8 mouse cellular contexts compared by ENCODE assay signal in genomic region chrX:71815631-71816345, GRCm38 (mm10). TPM values are rescaled to one million over a fixed set of nuclear protein-coding genes. Genes with fewer than 3 reads are reported as not detected.
DNase-seq lines count a peak whose midpoint lies in the region; ATAC-seq lines count a peak whose summit lies in the region.

TSS of gene Vma21 (plus strand) at chrX:71815924.

- DNase-seq in ES-CJ7 (ENCODE audit: low read depth, low spot score), result peak; percentile 1
- DNase-seq in adrenal gland, adult 18-20 months (ENCODE audit: low spot score in 2 of 2), result no peak
- peak; percentile 50 for DNase-seq in embryonic facial prominence, embryonic 14.5 days (ENCODE audit: low spot score)
- DNase-seq in layer of hippocampus, adult 11-12 months (ENCODE audit: low spot score), result peak; percentile 8
- DNase-seq in right cerebral cortex, adult 18-20 months, result no peak

- peak within 1 kb of the TSS; percentile 84 for H3K27ac ChIP-seq in embryonic facial prominence, embryonic 14.5 days (replicated peaks; ENCODE audit: low read depth, low read length)
- peak within 1 kb of the TSS; percentile 86 for H3K27ac ChIP-seq in heart, embryonic 13.5 days (replicated peaks)
- peak within 1 kb of the TSS; percentile 77 for H3K27ac ChIP-seq in lung, embryonic 16.5 days (ENCODE audit: low read length)
- H3K27ac ChIP-seq in stomach, embryonic 14.5 days (ENCODE audit: low read length), result peak within 1 kb of the TSS; percentile 75

- H3K9me3 ChIP-seq in embryonic facial prominence, embryonic 14.5 days (ENCODE audit: control insufficient read depth, low read length), result no peaks in the 10 kb centered on the region
- H3K9me3 ChIP-seq in heart, embryonic 13.5 days, result no peaks in the 10 kb centered on the region
- no peaks in the 10 kb centered on the region for H3K9me3 ChIP-seq in lung, embryonic 16.5 days (ENCODE audit: control insufficient read depth, low read length)
- no peaks in the 10 kb centered on the region for H3K9me3 ChIP-seq in stomach, embryonic 14.5 days (ENCODE audit: control insufficient read depth, low read depth, low read length)

- no peaks in the 10 kb centered on the region; the same call in 1 of the 2 replicates for H3K27me3 ChIP-seq in embryonic facial prominence, embryonic 14.5 days (replicated peaks; ENCODE audit: control insufficient read depth, insufficient read depth, low read length)
- H3K27me3 ChIP-seq in heart, embryonic 13.5 days (replicated peaks), result no peaks in the 10 kb centered on the region
- H3K27me3 ChIP-seq in lung, embryonic 16.5 days (ENCODE audit: control insufficient read depth, insufficient read depth, low read depth, low read length), result no peaks in the 10 kb centered on the region
- no peaks in the 10 kb centered on the region for H3K27me3 ChIP-seq in stomach, embryonic 14.5 days (ENCODE audit: control insufficient read depth, insufficient read depth, low read length)

- no peaks in the 10 kb centered on the region for H3K4me1 ChIP-seq in embryonic facial prominence, embryonic 14.5 days (ENCODE audit: control insufficient read depth, insufficient read depth, low read length)
- H3K4me1 ChIP-seq in heart, embryonic 13.5 days, result peaks cover 14% of the 10 kb centered on the region
- peaks cover 3% of the 10 kb centered on the region; the same call in 1 of the 2 replicates for H3K4me1 ChIP-seq in lung, embryonic 16.5 days (replicated peaks; ENCODE audit: control insufficient read depth, insufficient read depth, low read length)
- no peaks in the 10 kb centered on the region for H3K4me1 ChIP-seq in stomach, embryonic 14.5 days (ENCODE audit: control insufficient read depth, insufficient read depth, low read length)

- H3K4me3 ChIP-seq in embryonic facial prominence, embryonic 14.5 days (ENCODE audit: low read depth, low read length), result peak within 1 kb of the TSS; percentile 61
- peak within 1 kb of the TSS; percentile 67 for H3K4me3 ChIP-seq in heart, embryonic 13.5 days
- peak within 1 kb of the TSS; percentile 69 for H3K4me3 ChIP-seq in lung, embryonic 16.5 days (ENCODE audit: low read length)
- peak within 1 kb of the TSS; percentile 55 for H3K4me3 ChIP-seq in stomach, embryonic 14.5 days (ENCODE audit: low read depth, low read length)

- H3K36me3 ChIP-seq in embryonic facial prominence, embryonic 14.5 days (ENCODE audit: control insufficient read depth, insufficient read depth, low read length), result no peaks in the 10 kb centered on the region
- no peaks in the 10 kb centered on the region for H3K36me3 ChIP-seq in heart, embryonic 13.5 days
- H3K36me3 ChIP-seq in lung, embryonic 16.5 days (ENCODE audit: control insufficient read depth, insufficient read depth, low read length), result no peaks in the 10 kb centered on the region
- no peaks in the 10 kb centered on the region for H3K36me3 ChIP-seq in stomach, embryonic 14.5 days (ENCODE audit: control insufficient read depth, insufficient read depth, low read length)

- peak; percentile 49 for ATAC-seq in embryonic facial prominence, embryonic 14.5 days (ENCODE audit: low read depth)
- ATAC-seq in heart, embryonic 13.5 days (ENCODE audit: extremely low read depth, insufficient number of reproducible peaks, low FRiP score, low TSS enrichment), result 0 out of 2 replicates have a peak, but pooled peaks have one; percentile 8
- ATAC-seq in lung, embryonic 16.5 days (ENCODE audit: low read depth), result peak; percentile 32; the same call in 1 of the 2 replicates
- no peak for ATAC-seq in stomach, embryonic 14.5 days (ENCODE audit: insufficient number of reproducible peaks, insufficient read depth, low FRiP score, low read depth)

- H3K4me2 ChIP-seq in embryonic facial prominence, embryonic 14.5 days (ENCODE audit: low read depth, low read length), result peak within 1 kb of the TSS; percentile 51
- H3K4me2 ChIP-seq in heart, embryonic 13.5 days, result peak within 1 kb of the TSS; percentile 69
- peak within 1 kb of the TSS; percentile 58 for H3K4me2 ChIP-seq in lung, embryonic 16.5 days (ENCODE audit: low read depth, low read length)
- H3K4me2 ChIP-seq in stomach, embryonic 14.5 days (replicated peaks; ENCODE audit: low read depth, low read length), result peak within 1 kb of the TSS; percentile 46

- WGBS in embryonic facial prominence, embryonic 14.5 days, result 43% methylated on average over 12 of the region's 12 CpGs
- 30% methylated on average over 12 of the region's 12 CpGs for WGBS in heart, embryonic 13.5 days
- 37% methylated on average over 12 of the region's 12 CpGs for WGBS in lung, embryonic 16.5 days
- 43% methylated on average over 12 of the region's 12 CpGs for WGBS in stomach, embryonic 14.5 days

- peak within 1 kb of the TSS; percentile 77 for H3K9ac ChIP-seq in embryonic facial prominence, embryonic 14.5 days (ENCODE audit: low read depth, low read length)
- peak within 1 kb of the TSS; percentile 88 for H3K9ac ChIP-seq in heart, embryonic 13.5 days
- peak within 1 kb of the TSS; percentile 80 for H3K9ac ChIP-seq in lung, embryonic 16.5 days (ENCODE audit: low read length)
- H3K9ac ChIP-seq in stomach, embryonic 14.5 days (replicated peaks; ENCODE audit: low read depth, low read length), result peak within 1 kb of the TSS; percentile 64

RNA-seq across cellular contexts. Expression of gene Vma21, which starts in this region (rescaled TPM):
- 10 to 100 TPM; 41.1 to 44.5 TPM for total RNA-seq in adrenal gland, adult 18-20 months (2021)
- 61.1 and 66.3 TPM in 2 replicates for polyA plus RNA-seq in embryonic facial prominence, embryonic 14.5 days (2014; fragmentation: Nextera tagmentation; extraction: Ambion mirVana)
- polyA plus RNA-seq in heart, embryonic 13.5 days (2015; fragmentation: Nextera tagmentation; extraction: Ambion mirVana), result 38.9 and 44.8 TPM in 2 replicates
- 47.2 and 50.2 TPM in 2 replicates for polyA plus RNA-seq in lung, embryonic 16.5 days (2015; fragmentation: Nextera tagmentation; extraction: Ambion mirVana)
- polyA plus RNA-seq in stomach, embryonic 14.5 days (2014; fragmentation: Nextera tagmentation; extraction: Ambion mirVana), result 36.6 and 39.5 TPM in 2 replicates

Comparison
In these comparisons a context has a peak if more than half of its experiments do, and no peak if none do; other contexts are left out.
1. DNase-seq: peak in ES-CJ7 (single experiment), embryonic facial prominence, embryonic 14.5 days (single experiment) and layer of hippocampus, adult 11-12 months (single experiment); none in adrenal gland, adult 18-20 months (0 of 2) and right cerebral cortex, adult 18-20 months (single experiment).
2. Peak in every context shown above with its lines, with median percentiles within 50 percentile points of each other: H3K27ac ChIP-seq, H3K4me2 ChIP-seq, H3K4me3 ChIP-seq and H3K9ac ChIP-seq.